Mouse (Mus musculus) bone marrow, adult 2 months (tissue): ENCODE measurements around the gene Rfc4.

ENCODE experiments used
- CTCF ChIP-seq: fragments of 200-500 bp; IDR thresholded peaks from 2 replicates; pipeline ENCODE4 v1.5.1; 2011; ENCODE audit warnings: low read length, control low read depth; ENCODE audit not compliant: control insufficient read depth, insufficient read depth
- POLR2A ChIP-seq: fragments of 200-500 bp; IDR thresholded peaks from 2 replicates; pipeline ENCODE4 v1.6.1; 2011; ENCODE audit warnings: low read depth, mild to moderate bottlenecking, control low read depth, low read length, borderline replicate concordance; ENCODE audit not compliant: control insufficient read depth

DNA sequence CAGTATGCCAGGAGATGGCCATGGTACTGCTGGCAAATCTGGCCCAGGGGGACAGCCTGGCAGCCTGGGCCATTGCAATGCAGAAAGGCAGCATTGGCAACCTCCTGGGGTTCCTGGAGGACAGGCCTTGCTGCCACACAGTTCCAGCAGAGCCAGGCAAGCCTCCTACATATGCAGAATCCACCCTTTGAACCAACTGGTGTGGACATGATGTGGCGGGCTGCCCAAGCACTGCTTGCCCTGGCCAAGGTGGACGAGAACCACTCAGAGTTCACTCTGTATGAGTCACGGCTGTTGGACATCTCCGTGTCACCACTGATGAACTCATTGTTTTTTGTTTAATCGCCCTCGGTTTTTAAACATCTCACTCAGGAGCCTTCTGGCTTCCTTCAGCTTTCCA, 33.4 kb downstream of the Rfc4 start:
- TF ChIP-seq CTCF = no peak
- TF ChIP-seq POLR2A = no peak
